Mouse (Mus musculus) kidney, embryonic 16.5 days (tissue): ENCODE data around the gene Csde1. TPM values are rescaled to one million over a fixed set of nuclear protein-coding genes. Genes with fewer than 3 reads are reported as not detected.

Source experiments
- ATAC-seq: fragments of 200-750 bp; cut with Nextera tagmentation; 2 replicates; pipeline ENCODE4 v1.8.0; 2017; ENCODE audit warnings: moderate TSS enrichment; ENCODE audit not compliant: low FRiP score, low TSS enrichment
- H3K27ac ChIP-seq: fragments of 300-500 bp; sonication (generic); 2 replicates; pipeline ENCODE4 v1.5.1; 2014; ENCODE audit warnings: low read length
- H3K27me3 ChIP-seq: fragments of 300-500 bp; sonication (generic); 2 replicates; pipeline ENCODE4 v1.6.1; 2014; ENCODE audit warnings: low read length, control low read depth, mixed read lengths; ENCODE audit not compliant: insufficient read depth
- H3K36me3 ChIP-seq: fragments of 300-500 bp; sonication (generic); 2 replicates; pipeline ENCODE4 v1.6.1; 2014; ENCODE audit warnings: low read length, control low read depth, mixed read lengths; ENCODE audit not compliant: insufficient read depth
- H3K4me1 ChIP-seq: fragments of 300-500 bp; sonication (generic); 2 replicates; pipeline ENCODE4 v1.6.1; 2014; ENCODE audit warnings: low read length, control low read depth, mixed read lengths; ENCODE audit not compliant: insufficient read depth
- H3K4me2 ChIP-seq: fragments of 300-500 bp; sonication (generic); replicated peaks from 2 replicates; pipeline ENCODE4 v1.6.1; 2014; ENCODE audit warnings: low read depth, low read length
- H3K4me3 ChIP-seq: fragments of 300-500 bp; sonication (generic); 2 replicates; pipeline ENCODE4 v1.5.1; 2014; ENCODE audit warnings: mild to moderate bottlenecking, low read length
- H3K9ac ChIP-seq: fragments of 300-500 bp; sonication (generic); replicated peaks from 2 replicates; pipeline ENCODE4 v1.6.1; 2014; ENCODE audit warnings: low read length
- H3K9me3 ChIP-seq: fragments of 300-500 bp; sonication (generic); 2 replicates; pipeline ENCODE4 v1.6.1; 2016; ENCODE audit warnings: low read length, control low read depth
- WGBS: fragments of 180-500 bp; shearing (Covaris S2); extraction: QIAGEN DNeasy Blood & Tissue Kit; methylation state at CpG from one replicate; pipeline ENCODE4 v1.1.7; 2014; 5-methylcytosine and 5-hydroxymethylcytosine counted together
- polyA plus RNA-seq: library from polyadenylated mRNA; unstranded; fragments of >200 nt; fragmentation: Nextera tagmentation; extraction: Ambion mirVana; gene quantifications from 2 replicates; pipeline ENCODE4 v1.2.1, GENCODE M21; 2015

Csde1 gene
- polyA plus RNA-seq, 1 experiment from 2014 or later: 349 TPM

- H3K4me3 ChIP-seq: no peak overlapping the region
Observed at GRCm38 (mm10) chr3:102997036-102997435, 23.2 kb upstream of the Csde1 start.

GRCm38 (mm10) chr3:102997591-102997990 is 22.6 kb upstream of the Csde1 start:
- Histone ChIP-seq H3K27me3 (no peaks in the 10 kb centered on the region), H3K36me3 (peaks cover 37% of the 10 kb centered on the region), H3K27ac (no peak overlapping the region), H3K4me2 (no peak overlapping the region), H3K4me3 (no peak overlapping the region), H3K9me3 (peaks cover 2% of the 10 kb centered on the region; the same call in 1 of the 2 replicates), H3K9ac (no peak overlapping the region), H3K4me1 (peaks cover 21% of the 10 kb centered on the region)
- 33% methylated on average over 3 of the region's 3 CpGs for WGBS
- ATAC-seq: no peak

More at GRCm38 (mm10) chr3:102997036-102997435, 23.2 kb upstream of the Csde1 start:
- Histone ChIP-seq H3K36me3 (peaks cover 32% of the 10 kb centered on the region), H3K9me3 (peaks cover 2% of the 10 kb centered on the region; the same call in 1 of the 2 replicates), H3K9ac (no peak overlapping the region), H3K4me1 (peaks cover 21% of the 10 kb centered on the region), H3K27ac (peak overlapping the region; percentile 14; the same call in 1 of the 2 replicates), H3K27me3 (no peaks in the 10 kb centered on the region), H3K4me2 (no peak overlapping the region)
- no peak for ATAC-seq
- 71% methylated on average over 10 of the region's 10 CpGs for WGBS

GRCm38 (mm10) chr3:103001595-103001994 is 18.6 kb upstream of the Csde1 start:
- no peak for ATAC-seq
- Histone ChIP-seq H3K4me3 (no peak overlapping the region), H3K36me3 (peaks cover 43% of the 10 kb centered on the region), H3K27me3 (no peaks in the 10 kb centered on the region), H3K4me2 (no peak overlapping the region), H3K27ac (no peak overlapping the region), H3K9me3 (peaks cover 2% of the 10 kb centered on the region; the same call in 1 of the 2 replicates), H3K9ac (no peak overlapping the region), H3K4me1 (peaks cover 11% of the 10 kb centered on the region)
- WGBS: 87% methylated on average over 7 of the region's 7 CpGs

GRCm38 (mm10) chr3:103017350-103017749 is 2.9 kb upstream of the Csde1 start:
- peaks cover 10% of the 10 kb centered on the region for H3K4me1 ChIP-seq
- H3K4me3 ChIP-seq: no peak overlapping the region
- H3K27me3 ChIP-seq: no peaks in the 10 kb centered on the region
- no peaks in the 10 kb centered on the region for H3K9me3 ChIP-seq
- 86% methylated on average over 2 of the region's 2 CpGs for WGBS
- ATAC-seq: no peak
- no peak overlapping the region for H3K4me2 ChIP-seq
- H3K9ac ChIP-seq: no peak overlapping the region
- no peaks in the 10 kb centered on the region for H3K36me3 ChIP-seq
- no peak overlapping the region for H3K27ac ChIP-seq

GRCm38 (mm10) chr3:103019462-103019861 is 764 bp upstream of the Csde1 start:
- Histone ChIP-seq H3K27ac (peak overlapping the region; percentile 97), H3K4me3 (peak overlapping the region; percentile 96; the same call in 1 of the 2 replicates), H3K9ac (peak overlapping the region; percentile 99; the same call in 1 of the 2 replicates), H3K27me3 (no peaks in the 10 kb centered on the region), H3K36me3 (no peaks in the 10 kb centered on the region), H3K9me3 (no peaks in the 10 kb centered on the region), H3K4me1 (peaks cover 16% of the 10 kb centered on the region), H3K4me2 (peak overlapping the region; percentile 65)
- WGBS: 92% methylated on average over 2 of the region's 2 CpGs
- no peak for ATAC-seq

GRCm38 (mm10) chr3:103020943-103021638 is 865 bp downstream of the Csde1 start:
- WGBS: 0% methylated on average over 35 of the region's 37 CpGs
- H3K36me3 ChIP-seq: no peaks in the 10 kb centered on the region
- no peaks in the 10 kb centered on the region for H3K9me3 ChIP-seq
- H3K4me1 ChIP-seq: peaks cover 18% of the 10 kb centered on the region
- peak overlapping the region; percentile 99 for H3K9ac ChIP-seq
- H3K4me2 ChIP-seq: peak overlapping the region; percentile 65
- H3K27ac ChIP-seq: peak overlapping the region; percentile 97
- H3K27me3 ChIP-seq: no peaks in the 10 kb centered on the region
- peak; percentile 95 for ATAC-seq
- peak overlapping the region; percentile 96 for H3K4me3 ChIP-seq

GRCm38 (mm10) chr3:103026174-103026573 is 5.9 kb downstream of the Csde1 start:
- no peak overlapping the region for H3K4me2 ChIP-seq
- H3K27ac ChIP-seq: no peak overlapping the region
- peaks cover 14% of the 10 kb centered on the region for H3K4me1 ChIP-seq
- 95% methylated on average over 1 of the region's 1 CpGs for WGBS
- H3K36me3 ChIP-seq: peaks cover 25% of the 10 kb centered on the region
- no peak overlapping the region for H3K4me3 ChIP-seq
- no peaks in the 10 kb centered on the region for H3K27me3 ChIP-seq
- H3K9ac ChIP-seq: no peak overlapping the region
- ATAC-seq: no peak
- H3K9me3 ChIP-seq: no peaks in the 10 kb centered on the region

- H3K9me3 ChIP-seq: no peaks in the 10 kb centered on the region
- H3K4me3 ChIP-seq: no peak overlapping the region
- H3K4me2 ChIP-seq: no peak overlapping the region
- no peak overlapping the region for H3K27ac ChIP-seq
- H3K4me1 ChIP-seq: no peaks in the 10 kb centered on the region
- H3K36me3 ChIP-seq: peaks cover 45% of the 10 kb centered on the region
- WGBS: 88% methylated on average over 6 of the region's 6 CpGs
- no peak overlapping the region for H3K9ac ChIP-seq
- no peaks in the 10 kb centered on the region for H3K27me3 ChIP-seq
- no peak for ATAC-seq
Observed at GRCm38 (mm10) chr3:103040285-103040684, 20.1 kb downstream of the Csde1 start.

GRCm38 (mm10) chr3:103040861-103041379 is 20.7 kb downstream of the Csde1 start:
- Histone ChIP-seq H3K27me3 (no peaks in the 10 kb centered on the region), H3K27ac (no peak overlapping the region), H3K36me3 (peaks cover 48% of the 10 kb centered on the region), H3K4me1 (no peaks in the 10 kb centered on the region), H3K9me3 (no peaks in the 10 kb centered on the region), H3K4me3 (no peak overlapping the region), H3K9ac (no peak overlapping the region), H3K4me2 (no peak overlapping the region)
- WGBS: 90% methylated on average over 1 of the region's 1 CpGs
- no peak for ATAC-seq

- H3K36me3 ChIP-seq: peaks cover 51% of the 10 kb centered on the region
- H3K9me3 ChIP-seq: no peaks in the 10 kb centered on the region
- no peak overlapping the region for H3K27ac ChIP-seq
- H3K27me3 ChIP-seq: no peaks in the 10 kb centered on the region
- ATAC-seq: no peak
- H3K9ac ChIP-seq: no peak overlapping the region
- H3K4me2 ChIP-seq: no peak overlapping the region
- H3K4me3 ChIP-seq: no peak overlapping the region
- 83% methylated on average over 5 of the region's 5 CpGs for WGBS
- H3K4me1 ChIP-seq: peaks cover 10% of the 10 kb centered on the region
Observed at GRCm38 (mm10) chr3:103056016-103056595, 35.9 kb downstream of the Csde1 start.
